Mouse (Mus musculus) induced T-regulatory cell, adult 2 months (primary cell): ENCODE data around the gene Nvl.

Experiments used
- DNase-seq: peaks from one replicate; pipeline ENCODE4 v3.0.0-alpha.2; 2012; ENCODE audit warnings: low read depth

Nvl gene

GRCm38 (mm10) chr1:181143950-181144836, at the start of gene Nvl, which contains the start of gene Cnih4:
Gene Nvl, minus strand, starts transcription at chr1:181144204.
Gene Cnih4, plus strand, starts transcription at chr1:181144693.
- DNase-seq, result peak; percentile 96

- no peak for DNase-seq
Measured at GRCm38 (mm10) chr1:181188925-181189324, 44.9 kb upstream of the Nvl start.

- no peak for DNase-seq
Measured at GRCm38 (mm10) chr1:181170210-181170609, 26.2 kb upstream of the Nvl start.

- DNase-seq, result no peak
Measured at GRCm38 (mm10) chr1:181168377-181168776, 24.4 kb upstream of the Nvl start.

GRCm38 (mm10) chr1:181167816-181168215, 23.8 kb upstream of the Nvl start:
- DNase-seq, result no peak

- no peak for DNase-seq
Measured at GRCm38 (mm10) chr1:181151541-181151940, 7.5 kb upstream of the Nvl start.

- peak; percentile 95 for DNase-seq
Measured at GRCm38 (mm10) chr1:181150827-181151534, 7.0 kb upstream of the Nvl start.

- no peak for DNase-seq
Measured at GRCm38 (mm10) chr1:181150431-181150826, 6.4 kb upstream of the Nvl start.

- peak; percentile 54 for DNase-seq
Measured at GRCm38 (mm10) chr1:181149373-181150017, 5.5 kb upstream of the Nvl start.

GRCm38 (mm10) chr1:181148540-181148939, 4.5 kb upstream of the Nvl start:
- DNase-seq, result no peak

GRCm38 (mm10) chr1:181146187-181146586, 2.2 kb upstream of the Nvl start:
- DNase-seq, result no peak

GRCm38 (mm10) chr1:181144966-181145365, 962 bp upstream of the Nvl start:
- no peak for DNase-seq

GRCm38 (mm10) chr1:181143609-181143949, 425 bp downstream of the Nvl start:
- no peak for DNase-seq

GRCm38 (mm10) chr1:181138730-181139129, 5.3 kb downstream of the Nvl start:
- DNase-seq, result peak; percentile 79

GRCm38 (mm10) chr1:181131915-181132314, 12.1 kb downstream of the Nvl start:
- no peak for DNase-seq

- DNase-seq, result no peak
Measured at GRCm38 (mm10) chr1:181126766-181127165, 17.2 kb downstream of the Nvl start.

- no peak for DNase-seq
Measured at GRCm38 (mm10) chr1:181125916-181126315, 18.1 kb downstream of the Nvl start.

- DNase-seq, result no peak
Measured at GRCm38 (mm10) chr1:181124145-181124544, 19.9 kb downstream of the Nvl start.

GRCm38 (mm10) chr1:181117112-181117511, 26.9 kb downstream of the Nvl start:
- peak; percentile 12 for DNase-seq

- no peak for DNase-seq
Measured at GRCm38 (mm10) chr1:181090048-181090447, 54.0 kb downstream of the Nvl start.

- DNase-seq, result peak; percentile 23
Measured at GRCm38 (mm10) chr1:181084021-181084420, 60.0 kb downstream of the Nvl start.

GRCm38 (mm10) chr1:181073075-181073474, 70.9 kb downstream of the Nvl start:
- peak; percentile 15 for DNase-seq

- DNase-seq, result no peak
Measured at GRCm38 (mm10) chr1:181069671-181070070, 74.3 kb downstream of the Nvl start.
